Mouse (Mus musculus) bone marrow macrophage, adult 2 months (primary cell): Measurements from ENCODE around the gene Vdr.

Experiments
- CTCF ChIP-seq: IDR thresholded peaks from 2 replicates; pipeline ENCODE4 v1.5.1; 2012; ENCODE audit warnings: low read depth, mild to moderate bottlenecking, low read length, moderate library complexity
- POLR2A ChIP-seq: IDR thresholded peaks from 2 replicates; pipeline ENCODE4 v1.6.1; 2012; ENCODE audit warnings: mild to moderate bottlenecking, low read depth, low read length, borderline replicate concordance

DNA sequence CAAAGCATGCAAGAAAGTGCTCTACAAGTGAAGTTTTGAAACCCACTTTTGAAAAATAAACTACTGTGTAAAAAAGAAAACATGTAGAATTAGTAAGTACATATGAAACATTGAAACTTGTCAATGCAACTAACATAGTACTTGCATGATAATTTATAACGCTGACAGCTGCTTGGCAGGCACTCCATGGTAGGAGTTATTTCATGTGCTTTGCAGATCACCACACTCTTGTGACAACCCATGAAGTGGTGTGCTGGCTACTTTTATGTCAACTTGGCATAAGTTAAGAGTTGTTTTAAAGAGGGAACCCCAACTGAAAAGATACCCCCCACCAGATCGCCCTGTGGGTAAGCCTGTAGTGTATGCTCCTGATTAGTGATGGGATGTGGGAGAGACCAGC, 12.0 kb upstream of the Vdr start:
- no peak for TF ChIP-seq CTCF
- TF ChIP-seq POLR2A, result no peak
